Mouse (Mus musculus): ENCODE measurements around the gene Hacd3.
"Not testable (repeated sequence)": the region's sequence is repeated elsewhere in the genome, so short reads cannot be mapped to it uniquely, and the experiment has no call there.

DNA sequence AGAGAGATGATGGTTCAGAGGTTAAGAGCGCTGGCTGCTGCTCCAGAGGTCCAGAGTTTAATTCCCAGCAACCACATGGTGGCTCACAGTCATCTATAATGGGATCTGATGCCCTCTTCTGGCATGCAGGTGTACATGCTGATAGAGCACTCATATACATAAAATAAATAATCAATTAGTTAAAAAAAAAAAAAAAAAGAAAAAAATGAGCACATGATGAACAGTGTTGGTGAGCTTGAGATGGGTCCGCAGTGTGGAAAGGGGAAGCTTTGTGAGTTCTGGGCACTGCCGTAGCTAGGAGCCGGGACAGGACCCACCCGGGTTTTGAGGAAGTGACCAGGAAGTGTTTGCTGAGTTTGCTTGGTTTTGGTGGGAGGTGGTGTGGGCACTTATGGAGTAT, 9.9 kb upstream of the Hacd3 start:
- TF ChIP-seq POLR2A (IDR thresholded peaks at IDR 0.05; ENCODE audit: insufficient read length, low read depth); MAX (IDR thresholded peaks at IDR 0.05; ENCODE audit: low read depth); TCF3 (IDR thresholded peaks at IDR 0.05; ENCODE audit: insufficient read length, low read depth); MYOG (IDR thresholded peaks at IDR 0.05; ENCODE audit: control insufficient read depth in 1 of 3, insufficient read depth in 1 of 3, insufficient read length in 2 of 3, low read depth in 2 of 3); TCF12 (IDR thresholded peaks at IDR 0.05; ENCODE audit: insufficient read depth, poor library complexity, severe bottlenecking); REST (IDR thresholded peaks at IDR 0.05; ENCODE audit: insufficient read depth, insufficient read length); POLR2AphosphoS2 (IDR thresholded peaks at IDR 0.05; ENCODE audit: insufficient read length, low read depth); SRF (IDR thresholded peaks at IDR 0.05; ENCODE audit: control insufficient read depth, insufficient read length, low read depth): not testable (repeated sequence)
